Mouse (Mus musculus) G1E (cell line): Measurements from ENCODE around the gene Rngtt. TPM values are rescaled to one million over a fixed set of nuclear protein-coding genes. Genes with fewer than 3 reads are reported as not detected.
A peak's percentile ranks its signal among the peaks of the same experiment; 100 is the strongest.

Experiments
- ATAC-seq: 2 replicates; pipeline ENCODE4 v1.8.0; 2016; ENCODE audit warnings: mild to moderate bottlenecking; ENCODE audit not compliant: insufficient number of reproducible peaks, poor library complexity, low FRiP score, severe bottlenecking; ENCODE audit errors: extremely low read depth
- DNase-seq: peaks from one replicate; pipeline ENCODE4 v3.0.0; 2012; ENCODE audit warnings: low spot score
- H3K27me3 ChIP-seq: 2 replicates; pipeline ENCODE4 v1.6.1; 2012; ENCODE audit warnings: mild to moderate bottlenecking, low read length, inconsistent platforms; ENCODE audit not compliant: insufficient read depth
- H3K36me3 ChIP-seq: replicated peaks from 2 replicates; pipeline ENCODE3; 2012; ENCODE audit warnings: mild to moderate bottlenecking, inconsistent platforms
- H3K4me1 ChIP-seq: 2 replicates; pipeline ENCODE4 v1.6.1; 2012; ENCODE audit warnings: low read depth, low read length, inconsistent platforms, mixed read lengths; ENCODE audit not compliant: insufficient read depth
- H3K4me3 ChIP-seq: 2 replicates; pipeline ENCODE4 v1.5.1; 2012; ENCODE audit warnings: low read depth, mild to moderate bottlenecking, inconsistent platforms, low read length, moderate library complexity, mixed read lengths
- H3K9me3 ChIP-seq: replicated peaks from 2 replicates; pipeline ENCODE4 v1.6.1; 2012; ENCODE audit warnings: inconsistent platforms
- CTCF ChIP-seq: IDR thresholded peaks from 2 replicates; pipeline ENCODE4 v1.5.1; 2012; ENCODE audit warnings: low read depth, low read length, inconsistent platforms, mixed read lengths
- GATA1 ChIP-seq: IDR thresholded peaks from 2 replicates; pipeline ENCODE4 v1.6.1; 2012; ENCODE audit warnings: borderline replicate concordance, low read length, inconsistent platforms, mixed read lengths
- GATA2 ChIP-seq: IDR thresholded peaks from 2 replicates; pipeline ENCODE4 v1.6.1; 2012; ENCODE audit warnings: low read depth, low read length, inconsistent platforms, borderline replicate concordance
- POLR2AphosphoS5 ChIP-seq: IDR thresholded peaks from 2 replicates; pipeline ENCODE4 v1.6.1; 2012; ENCODE audit warnings: low read depth, low read length, inconsistent platforms; ENCODE audit not compliant: insufficient replicate concordance
- TAL1 ChIP-seq: conservative IDR thresholded peaks from 2 replicates; pipeline ENCODE4 v1.6.1; 2012; ENCODE audit warnings: low read depth, low read length, inconsistent platforms, mixed read lengths
- polyA plus RNA-seq: library from polyadenylated mRNA; stranded (reverse); fragments of >175 nt; gene quantifications from 2 replicates; pipeline ENCODE4 v1.2.3, GENCODE M21; 2012
- total RNA-seq, 2 experiments: library from RNA; stranded (forward) in 1 of 2; stranded (reverse) in 1 of 2; fragments of 200-1000 nt in 1 of 2; fragments of >200 nt in 1 of 2; fragmentation: Nextera tagmentation in 1 of 2; gene quantifications; 2 replicates each; pipeline ENCODE4 v1.2.3; 2014 to 2017

Gene Rngtt
- total and polyA plus RNA-seq, 3 experiments: 5.6 to 46.2 (median 35.7) TPM

GRCm38 (mm10) chr4:33481721-33482120 is 171.6 kb downstream of the Rngtt start:
- TF ChIP-seq GATA2: no peak
- no peak for TF ChIP-seq GATA1
- no peak for TF ChIP-seq TAL1
- no peak for TF ChIP-seq POLR2AphosphoS5
- Histone ChIP-seq H3K27me3 (no peaks in the 10 kb centered on the region), H3K4me1 (no peaks in the 10 kb centered on the region), H3K9me3 (no peaks in the 10 kb centered on the region), H3K4me3 (no peak overlapping the region), H3K36me3 (peaks cover 18% of the 10 kb centered on the region)
- DNase-seq (no peak), ATAC-seq (no peak)

DNA sequence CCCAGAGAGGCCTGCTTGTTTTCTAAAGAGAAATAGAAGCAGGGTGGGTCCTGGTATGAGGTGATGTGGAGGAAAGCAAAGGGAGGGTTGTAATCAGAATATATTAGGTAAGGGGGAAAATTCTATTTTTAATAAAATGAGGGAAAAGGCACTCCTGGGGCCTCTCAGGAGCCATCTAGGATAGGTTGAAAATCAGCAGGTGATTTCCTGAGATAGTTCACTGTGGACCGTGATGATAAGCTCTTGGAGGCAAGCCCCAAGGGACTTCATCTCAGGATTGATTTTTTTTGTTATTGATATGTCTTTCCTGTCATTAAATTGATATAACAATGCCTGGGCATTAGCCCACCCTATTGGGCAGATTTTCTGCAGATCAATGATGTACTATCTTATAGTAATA is 175.9 kb downstream of the Rngtt start:
- H3K4me3 ChIP-seq: no peak overlapping the region
- H3K9me3 ChIP-seq: no peaks in the 10 kb centered on the region
- H3K36me3 ChIP-seq: peaks cover 7% of the 10 kb centered on the region
- DNase-seq (no peak), ATAC-seq (no peak)
- H3K4me1 ChIP-seq: no peaks in the 10 kb centered on the region
- TF ChIP-seq TAL1: no peak
- no peak for TF ChIP-seq GATA2
- no peak for TF ChIP-seq GATA1
- TF ChIP-seq POLR2AphosphoS5: no peak
- TF ChIP-seq CTCF: no peak
- no peaks in the 10 kb centered on the region for H3K27me3 ChIP-seq

DNA sequence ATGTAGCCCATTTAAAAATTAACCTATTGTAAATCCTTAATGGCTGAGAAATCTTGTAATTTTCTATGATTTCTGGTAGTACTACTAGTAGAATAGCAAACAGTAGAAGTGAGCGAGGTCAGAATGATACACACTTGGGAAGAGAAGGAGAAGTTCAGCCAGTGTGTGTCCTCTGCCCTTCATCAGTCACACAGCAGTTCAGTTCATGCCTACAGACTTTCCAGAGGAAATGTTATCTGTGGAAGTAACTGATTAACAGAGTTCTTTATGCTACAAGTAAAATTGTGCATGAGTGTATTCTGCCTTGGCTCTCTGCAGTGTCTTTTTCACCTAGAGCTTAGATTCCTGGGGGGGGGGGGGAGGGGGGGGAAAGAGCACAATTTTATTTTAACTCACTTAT is 181.0 kb downstream of the Rngtt start:
- Histone ChIP-seq H3K4me3 (no peak overlapping the region), H3K27me3 (no peaks in the 10 kb centered on the region), H3K4me1 (peaks cover 11% of the 10 kb centered on the region), H3K36me3 (peaks cover 5% of the 10 kb centered on the region), H3K9me3 (no peaks in the 10 kb centered on the region)
- ATAC-seq: no peak
- no peak for DNase-seq
- TF ChIP-seq GATA2 (no peak), CTCF (no peak), POLR2AphosphoS5 (no peak), TAL1 (no peak), GATA1 (no peak)

GRCm38 (mm10) chr4:33494377-33494776 is 184.3 kb downstream of the Rngtt start:
- Histone ChIP-seq H3K27me3 (no peaks in the 10 kb centered on the region), H3K4me3 (no peak overlapping the region), H3K9me3 (no peaks in the 10 kb centered on the region), H3K4me1 (peaks cover 11% of the 10 kb centered on the region), H3K36me3 (peaks cover 3% of the 10 kb centered on the region)
- ATAC-seq (peak; percentile 94), DNase-seq (no peak)
- TF ChIP-seq TAL1 (0 out of 2 replicates have a peak, but pooled peaks have one; percentile 35), GATA2 (no peak)

DNA sequence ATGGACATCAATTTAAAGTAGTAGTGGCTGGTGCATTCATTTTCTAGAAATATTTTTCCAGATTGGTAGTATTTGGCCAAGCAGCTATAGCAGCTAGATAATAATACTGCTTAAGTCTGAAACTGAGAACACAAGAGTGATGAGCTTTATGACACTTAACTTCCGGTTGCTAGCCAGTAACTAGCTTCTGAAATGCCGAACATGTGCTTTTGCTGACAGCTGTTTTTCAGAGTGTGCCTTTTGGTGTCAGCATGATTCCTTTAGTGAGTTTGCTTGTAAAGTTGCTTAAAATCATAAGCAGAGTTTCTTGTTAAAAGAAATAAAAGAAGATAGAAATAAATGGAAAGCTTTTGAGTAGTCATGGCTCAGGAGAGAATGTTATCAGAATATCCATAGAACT is 186.9 kb downstream of the Rngtt start:
- Histone ChIP-seq H3K36me3 (peaks cover 18% of the 10 kb centered on the region), H3K4me1 (peaks cover 11% of the 10 kb centered on the region), H3K27me3 (no peaks in the 10 kb centered on the region), H3K9me3 (no peaks in the 10 kb centered on the region), H3K4me3 (no peak overlapping the region)
- DNase-seq (no peak), ATAC-seq (no peak)
- no peak for TF ChIP-seq GATA1
- TF ChIP-seq POLR2AphosphoS5: no peak
- TF ChIP-seq TAL1: no peak
- no peak for TF ChIP-seq GATA2
- TF ChIP-seq CTCF: no peak

GRCm38 (mm10) chr4:33497657-33498056 is 187.5 kb downstream of the Rngtt start:
- Histone ChIP-seq H3K4me1 (peaks cover 11% of the 10 kb centered on the region), H3K36me3 (peaks cover 24% of the 10 kb centered on the region), H3K4me3 (no peak overlapping the region), H3K27me3 (no peaks in the 10 kb centered on the region), H3K9me3 (no peaks in the 10 kb centered on the region)
- DNase-seq (no peak), ATAC-seq (no peak)
- TF ChIP-seq TAL1 (no peak), CTCF (no peak), GATA2 (no peak), POLR2AphosphoS5 (no peak)
